Mouse (Mus musculus): ENCODE measurements at regions not wholly inside any gene's neighbourhood (a gene's known extent, or its start where the extent isn't known, plus 50 kb on each side); places are given as distances from the start of the nearest gene placed in this dataset.
A peak's percentile ranks its signal among the peaks of the same experiment; 100 is the strongest.

- peaks cover 5% of the 10 kb centered on the region; the same call in 1 of the 2 replicates for H3K4me1 ChIP-seq
- DNase-seq (ENCODE audit: low spot score): no peak
- H3K4me3 ChIP-seq: no peak overlapping the region
- no peaks in the 10 kb centered on the region for H3K36me3 ChIP-seq (replicated peaks)
- no peak overlapping the region for H3K27ac ChIP-seq (replicated peaks)
- no peaks in the 10 kb centered on the region for H3K9me3 ChIP-seq
- WGBS: 73% methylated on average over 1 of the region's 1 CpGs
- H3K27me3 ChIP-seq (replicated peaks; ENCODE audit: low read depth, poor library complexity, severe bottlenecking): no peaks in the 10 kb centered on the region
These were observed 886.7 kb upstream of the Tenm2 start for GRCm38 (mm10) chr11:38122474-38122873.

- Histone ChIP-seq H3K36me3 (replicated peaks) (no peaks in the 10 kb centered on the region), H3K4me3 (no peak overlapping the region), H3K27ac (replicated peaks) (no peak overlapping the region), H3K9me3 (no peaks in the 10 kb centered on the region), H3K27me3 (replicated peaks; ENCODE audit: low read depth, poor library complexity, severe bottlenecking) (no peaks in the 10 kb centered on the region), H3K4me1 (peaks cover 5% of the 10 kb centered on the region; the same call in 1 of the 2 replicates)
- DNase-seq (ENCODE audit: low spot score): peak; percentile 11
- WGBS: 28% methylated on average over 8 of the region's 8 CpGs
These were observed 885.4 kb upstream of the Tenm2 start for GRCm38 (mm10) chr11:38121051-38121616.

- Histone ChIP-seq H3K27me3 (replicated peaks; ENCODE audit: low read depth, poor library complexity, severe bottlenecking) (no peaks in the 10 kb centered on the region), H3K4me1 (peaks cover 5% of the 10 kb centered on the region; the same call in 1 of the 2 replicates), H3K9me3 (no peaks in the 10 kb centered on the region), H3K27ac (replicated peaks) (no peak overlapping the region), H3K4me3 (no peak overlapping the region), H3K36me3 (replicated peaks) (no peaks in the 10 kb centered on the region)
- no peak for DNase-seq (ENCODE audit: low spot score)
- WGBS: 82% methylated on average over 5 of the region's 5 CpGs
These were observed 882.0 kb upstream of the Tenm2 start for GRCm38 (mm10) chr11:38117741-38118140.

GRCm38 (mm10) chr11:38092202-38092601 is 856.4 kb upstream of the Tenm2 start:
- no peak for DNase-seq (ENCODE audit: low spot score)
- Histone ChIP-seq H3K4me1 (no peaks in the 10 kb centered on the region), H3K36me3 (replicated peaks) (no peaks in the 10 kb centered on the region), H3K27ac (replicated peaks) (no peak overlapping the region), H3K9me3 (no peaks in the 10 kb centered on the region), H3K4me3 (no peak overlapping the region), H3K27me3 (replicated peaks; ENCODE audit: low read depth, poor library complexity, severe bottlenecking) (no peaks in the 10 kb centered on the region)
- WGBS: 84% methylated on average over 2 of the region's 2 CpGs

DNA sequence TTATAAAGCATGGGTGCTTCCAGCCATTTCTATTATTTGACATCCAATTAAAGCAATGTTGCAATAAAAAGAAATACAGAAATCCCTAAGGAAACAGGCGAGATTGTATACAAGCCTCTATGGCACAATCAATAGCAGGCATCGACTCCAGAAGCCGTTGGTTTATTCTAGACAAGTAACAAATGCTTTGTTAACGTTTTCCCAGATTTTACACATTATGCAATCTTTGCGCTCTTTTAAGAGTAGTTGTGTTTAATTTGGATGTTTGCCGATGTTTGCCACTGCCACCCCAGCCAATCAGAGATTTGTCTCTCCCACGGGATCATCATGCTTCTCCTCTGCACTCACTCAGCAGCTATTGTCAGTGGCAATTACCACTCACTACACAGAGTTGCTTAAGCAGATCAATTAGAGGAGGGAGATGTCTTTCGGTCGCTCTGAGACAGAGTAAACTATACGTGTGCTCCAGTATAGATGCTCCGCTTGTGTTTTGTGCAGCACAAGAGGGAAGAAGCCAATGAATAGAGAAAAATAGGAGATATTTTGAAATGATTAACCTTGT is 839.5 kb upstream of the Tenm2 start:
- 79% methylated on average over 11 of the region's 11 CpGs for WGBS
- Histone ChIP-seq H3K36me3 (replicated peaks) (no peaks in the 10 kb centered on the region), H3K27me3 (replicated peaks; ENCODE audit: low read depth, poor library complexity, severe bottlenecking) (no peaks in the 10 kb centered on the region), H3K4me3 (no peak overlapping the region), H3K27ac (replicated peaks) (no peak overlapping the region), H3K4me1 (no peaks in the 10 kb centered on the region), H3K9me3 (no peaks in the 10 kb centered on the region)
- no peak for DNase-seq (ENCODE audit: low spot score)

DNA sequence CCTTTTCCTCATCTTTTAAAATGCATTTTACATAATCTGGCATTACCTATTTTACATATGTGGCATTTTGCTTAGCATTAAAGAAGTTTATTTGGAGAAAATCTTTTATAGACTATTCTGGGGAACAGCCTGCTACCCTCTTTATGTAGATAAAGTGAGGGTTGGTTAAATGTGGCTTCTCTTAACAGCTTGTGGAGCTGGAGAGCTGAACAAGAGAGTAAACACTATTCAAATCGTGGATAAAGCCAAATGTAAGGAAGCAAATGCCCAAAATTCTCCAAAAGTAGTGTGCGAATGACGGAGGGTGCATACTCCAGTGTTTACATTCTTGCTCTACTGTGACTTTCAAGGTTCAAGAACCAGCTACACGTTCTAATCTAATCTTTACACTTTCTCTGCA is 833.9 kb upstream of the Tenm2 start:
- WGBS: 73% methylated on average over 4 of the region's 4 CpGs
- H3K27me3 ChIP-seq (replicated peaks; ENCODE audit: low read depth, poor library complexity, severe bottlenecking): no peaks in the 10 kb centered on the region
- H3K36me3 ChIP-seq (replicated peaks): no peaks in the 10 kb centered on the region
- no peak overlapping the region for H3K27ac ChIP-seq (replicated peaks)
- no peaks in the 10 kb centered on the region for H3K9me3 ChIP-seq
- DNase-seq (ENCODE audit: low spot score): no peak
- H3K4me1 ChIP-seq: no peaks in the 10 kb centered on the region
- H3K4me3 ChIP-seq: no peak overlapping the region

DNA sequence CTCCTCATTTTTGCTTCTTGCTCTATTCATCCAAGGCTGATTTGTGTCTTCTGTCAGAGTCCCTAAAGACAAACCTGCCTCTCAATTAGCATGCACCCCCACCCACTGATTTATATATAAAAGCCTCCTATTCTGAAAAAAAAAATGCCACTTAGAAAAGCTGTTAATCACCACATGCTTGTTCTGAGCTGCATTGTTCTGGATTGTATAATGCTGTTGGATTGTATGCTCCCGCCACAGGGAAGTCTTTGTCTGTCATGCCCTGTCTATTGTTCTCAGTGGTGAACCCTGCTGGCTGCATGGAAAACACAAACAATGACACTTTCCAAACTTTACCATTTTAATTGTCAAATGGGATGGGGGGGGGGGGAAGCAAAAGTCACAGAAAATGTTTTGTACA is 831.9 kb upstream of the Tenm2 start:
- no peaks in the 10 kb centered on the region for H3K36me3 ChIP-seq (replicated peaks)
- H3K4me3 ChIP-seq: no peak overlapping the region
- no peak for DNase-seq (ENCODE audit: low spot score)
- no peaks in the 10 kb centered on the region for H3K4me1 ChIP-seq
- H3K27ac ChIP-seq (replicated peaks): no peak overlapping the region
- H3K9me3 ChIP-seq: no peaks in the 10 kb centered on the region
- no peaks in the 10 kb centered on the region for H3K27me3 ChIP-seq (replicated peaks; ENCODE audit: low read depth, poor library complexity, severe bottlenecking)
- WGBS: 27% methylated on average over 1 of the region's 1 CpGs

DNA sequence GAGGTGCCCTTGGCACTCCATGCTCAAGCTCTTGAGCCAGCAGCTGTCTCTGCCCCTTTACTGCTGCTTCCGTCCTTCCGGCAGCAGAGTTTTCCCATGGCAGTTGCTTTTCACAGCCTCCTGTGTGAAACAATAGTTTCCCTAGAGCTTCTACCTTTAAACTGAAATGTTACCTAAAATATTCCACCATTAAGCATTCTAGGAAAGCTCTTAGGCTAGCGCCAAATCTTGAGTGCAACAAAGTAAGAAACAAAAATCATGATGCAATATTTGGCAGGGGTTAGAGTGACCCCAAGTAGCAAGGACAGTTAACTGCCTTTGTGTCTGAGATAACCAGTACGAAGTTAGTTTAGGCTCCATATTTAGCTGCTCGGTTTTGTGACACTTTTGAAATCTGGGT is 830.3 kb upstream of the Tenm2 start:
- WGBS: 83% methylated on average over 5 of the region's 5 CpGs
- no peaks in the 10 kb centered on the region for H3K9me3 ChIP-seq
- no peak overlapping the region for H3K27ac ChIP-seq (replicated peaks)
- no peaks in the 10 kb centered on the region for H3K27me3 ChIP-seq (replicated peaks; ENCODE audit: low read depth, poor library complexity, severe bottlenecking)
- no peaks in the 10 kb centered on the region for H3K36me3 ChIP-seq (replicated peaks)
- H3K4me3 ChIP-seq: no peak overlapping the region
- no peaks in the 10 kb centered on the region for H3K4me1 ChIP-seq
- DNase-seq (ENCODE audit: low spot score): no peak

DNA sequence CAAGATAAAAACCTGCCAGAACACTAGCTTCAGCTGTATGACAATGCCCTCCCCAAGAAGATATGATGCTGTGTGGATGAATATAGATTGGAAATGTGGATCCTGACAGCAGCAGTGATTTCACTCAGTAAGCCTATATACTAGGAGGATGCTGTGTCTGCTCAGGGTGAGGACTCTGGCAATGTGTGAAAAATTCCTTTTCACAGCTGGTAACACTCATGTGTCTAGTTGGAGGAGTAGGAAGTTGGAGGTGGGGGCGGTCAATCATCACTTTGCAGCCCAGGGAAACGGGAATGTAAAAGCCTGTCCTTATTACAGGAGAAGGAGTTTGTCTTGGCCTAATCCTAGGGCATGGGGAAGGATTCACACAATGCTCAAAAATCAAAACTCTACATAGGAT is 824.3 kb upstream of the Tenm2 start:
- no peaks in the 10 kb centered on the region for H3K9me3 ChIP-seq
- H3K4me1 ChIP-seq: no peaks in the 10 kb centered on the region
- no peak overlapping the region for H3K27ac ChIP-seq (replicated peaks)
- no peaks in the 10 kb centered on the region for H3K36me3 ChIP-seq (replicated peaks)
- WGBS: 78% methylated on average over 2 of the region's 2 CpGs
- no peaks in the 10 kb centered on the region for H3K27me3 ChIP-seq (replicated peaks; ENCODE audit: low read depth, poor library complexity, severe bottlenecking)
- no peak overlapping the region for H3K4me3 ChIP-seq
- DNase-seq (ENCODE audit: low spot score): no peak

- Histone ChIP-seq H3K9me3 (no peaks in the 10 kb centered on the region), H3K36me3 (replicated peaks) (no peaks in the 10 kb centered on the region), H3K4me3 (no peak overlapping the region), H3K4me1 (no peaks in the 10 kb centered on the region), H3K27me3 (replicated peaks; ENCODE audit: low read depth, poor library complexity, severe bottlenecking) (no peaks in the 10 kb centered on the region), H3K27ac (replicated peaks) (no peak overlapping the region; the same call in 1 of the 2 replicates)
- no peak for DNase-seq (ENCODE audit: low spot score)
- WGBS: 77% methylated on average over 2 of the region's 2 CpGs
These were observed 823.1 kb upstream of the Tenm2 start for GRCm38 (mm10) chr11:38058896-38059295.

GRCm38 (mm10) chr11:38036582-38036981 is 800.8 kb upstream of the Tenm2 start:
- no peaks in the 10 kb centered on the region for H3K36me3 ChIP-seq (replicated peaks)
- H3K4me3 ChIP-seq: no peak overlapping the region
- H3K27ac ChIP-seq (replicated peaks): no peak overlapping the region
- H3K27me3 ChIP-seq (replicated peaks; ENCODE audit: low read depth, poor library complexity, severe bottlenecking): no peaks in the 10 kb centered on the region
- no peaks in the 10 kb centered on the region for H3K9me3 ChIP-seq
- no peak for DNase-seq (ENCODE audit: low spot score)
- no peaks in the 10 kb centered on the region for H3K4me1 ChIP-seq
- 88% methylated on average over 2 of the region's 2 CpGs for WGBS

DNA sequence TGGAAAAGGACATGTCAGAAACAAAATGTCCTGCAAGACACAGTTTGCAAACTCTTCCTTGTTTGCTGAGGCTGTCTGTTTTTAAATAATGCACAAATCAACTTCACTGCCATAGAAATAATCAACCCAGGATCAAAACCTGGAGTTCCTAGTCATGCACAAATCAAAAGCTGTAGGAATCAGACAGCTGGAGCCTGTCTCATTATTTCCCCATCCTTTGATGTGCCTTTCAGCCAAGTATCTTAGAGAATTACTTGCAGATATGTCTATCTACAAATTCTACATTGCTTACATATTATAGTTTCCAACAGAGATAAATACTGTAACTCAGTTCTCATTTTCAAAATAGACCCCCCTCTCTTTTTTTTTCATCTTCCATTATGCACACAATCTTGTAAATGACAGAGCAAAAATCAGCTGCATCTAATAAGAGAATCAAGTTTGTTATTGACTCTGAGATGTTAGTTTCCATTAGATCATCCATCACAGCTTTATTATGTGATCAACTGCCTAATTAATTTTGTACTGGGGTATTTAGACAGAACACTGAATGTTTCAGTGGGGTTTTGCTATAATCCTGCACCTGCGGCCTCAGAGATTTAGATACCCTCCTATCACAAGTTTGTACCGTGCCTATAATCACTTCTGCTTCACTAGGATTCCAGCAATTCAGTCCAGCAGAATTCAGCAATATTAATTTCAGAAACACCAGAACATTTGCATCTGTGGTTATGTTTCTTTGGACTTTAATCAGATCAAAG is 798.9 kb upstream of the Tenm2 start:
- Histone ChIP-seq H3K4me3 (no peak overlapping the region), H3K27ac (replicated peaks) (no peak overlapping the region), H3K36me3 (replicated peaks) (no peaks in the 10 kb centered on the region), H3K27me3 (replicated peaks; ENCODE audit: low read depth, poor library complexity, severe bottlenecking) (no peaks in the 10 kb centered on the region), H3K4me1 (no peaks in the 10 kb centered on the region), H3K9me3 (no peaks in the 10 kb centered on the region)
- DNase-seq (ENCODE audit: low spot score): no peak
- 89% methylated on average over 2 of the region's 2 CpGs for WGBS

- H3K4me3 ChIP-seq: no peak overlapping the region
- H3K4me1 ChIP-seq: no peaks in the 10 kb centered on the region
- H3K9me3 ChIP-seq: no peaks in the 10 kb centered on the region
- H3K27ac ChIP-seq (replicated peaks): no peak overlapping the region
- DNase-seq (ENCODE audit: low spot score): no peak
- H3K36me3 ChIP-seq (replicated peaks): no peaks in the 10 kb centered on the region
- H3K27me3 ChIP-seq (replicated peaks; ENCODE audit: low read depth, poor library complexity, severe bottlenecking): no peaks in the 10 kb centered on the region
These were observed 785.9 kb upstream of the Tenm2 start for GRCm38 (mm10) chr11:38021704-38022103.
